Mouse (Mus musculus) cerebellum, adult 18-20 months (tissue): ENCODE results near the gene Cdkn1c.

Experiments used
- DNase-seq, 2 experiments: peaks; one replicate each; pipeline ENCODE4 v3.0.0; 2021

The Cdkn1c gene

GRCm38 (mm10) chr7:143473347-143474101 is 12.7 kb upstream of the Cdkn1c start, which contains the start of gene Slc22a18:
Slc22a18 (plus strand) TSS chr7:143473736.
- DNase-seq: no peak

GRCm38 (mm10) chr7:143469946-143470345 is 9.1 kb upstream of the Cdkn1c start:
- DNase-seq: peak; percentile 66 to 72

- no peak for DNase-seq
Observed at GRCm38 (mm10) chr7:143467714-143468113, 6.9 kb upstream of the Cdkn1c start.

- DNase-seq: peak; percentile 61 to 83
Observed at GRCm38 (mm10) chr7:143466099-143466677, 5.3 kb upstream of the Cdkn1c start.

- DNase-seq: peak in 1 of 2 experiments; percentile 20
Observed at GRCm38 (mm10) chr7:143464811-143465560, 4.1 kb upstream of the Cdkn1c start.

- peak; percentile 74 to 83 for DNase-seq
Observed at GRCm38 (mm10) chr7:143463865-143464415, 3.1 kb upstream of the Cdkn1c start.

GRCm38 (mm10) chr7:143462516-143462915 is 1.7 kb upstream of the Cdkn1c start:
- DNase-seq: no peak

- DNase-seq: no peak
Observed at GRCm38 (mm10) chr7:143461920-143462319, 1.1 kb upstream of the Cdkn1c start.

DNA sequence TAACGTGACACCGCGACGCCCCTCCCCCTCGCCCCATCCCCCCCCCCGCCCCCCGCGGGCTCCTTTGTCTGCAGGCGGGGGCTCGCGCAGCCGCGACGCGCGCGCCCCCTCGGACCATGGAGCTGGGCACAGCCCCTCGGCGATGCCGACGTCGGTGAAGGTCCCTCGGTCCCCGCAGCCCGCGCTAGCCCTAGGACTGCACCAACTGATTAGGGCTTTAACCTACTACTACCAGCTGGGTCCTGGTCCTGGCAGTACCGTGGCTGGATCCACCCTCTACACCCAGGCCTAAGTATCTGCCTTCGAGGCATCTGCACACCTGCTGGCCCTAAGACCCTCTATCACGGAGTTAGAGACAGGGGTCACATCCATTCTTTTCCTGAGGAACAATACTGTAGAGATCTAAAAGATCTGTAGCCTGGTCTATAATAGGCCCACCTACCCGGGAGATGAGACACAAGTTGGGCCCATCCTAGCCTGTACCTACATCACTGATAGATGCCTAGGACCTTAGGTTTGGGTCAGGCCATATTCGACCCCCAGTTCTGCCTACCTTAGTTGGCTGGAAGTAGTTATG is 532 bp upstream of the Cdkn1c start:
- DNase-seq: no peak

DNA sequence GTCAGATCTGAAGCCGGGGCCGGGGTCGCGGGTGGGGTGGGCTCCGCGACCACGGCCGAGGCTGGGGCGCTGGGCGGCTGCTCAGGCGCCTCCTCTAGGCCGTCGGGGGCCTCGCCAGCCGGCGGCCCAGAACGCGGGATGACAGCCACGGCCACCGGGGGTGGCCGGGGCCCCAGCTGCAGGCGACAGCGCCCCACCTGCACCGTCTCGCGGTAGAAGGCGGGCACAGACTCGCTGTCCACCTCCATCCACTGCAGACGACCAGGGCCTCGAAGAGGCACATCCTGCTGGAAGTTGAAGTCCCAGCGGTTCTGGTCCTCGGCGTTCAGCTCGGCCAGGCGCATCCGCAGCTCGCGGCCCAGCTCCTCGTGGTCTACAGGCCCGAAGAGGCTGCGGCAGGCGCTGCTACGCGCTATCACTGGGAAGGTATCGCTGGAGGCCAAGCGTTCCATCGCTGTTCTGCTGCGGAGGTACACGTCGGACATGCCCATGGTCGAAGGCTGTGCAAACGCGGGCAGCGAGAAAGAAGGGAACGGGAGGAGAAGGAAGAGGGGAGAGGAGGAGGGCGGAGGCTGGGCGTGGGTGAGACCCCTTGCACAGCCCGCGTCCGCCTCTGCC is 524 bp downstream of the Cdkn1c start:
- DNase-seq: no peak

DNA sequence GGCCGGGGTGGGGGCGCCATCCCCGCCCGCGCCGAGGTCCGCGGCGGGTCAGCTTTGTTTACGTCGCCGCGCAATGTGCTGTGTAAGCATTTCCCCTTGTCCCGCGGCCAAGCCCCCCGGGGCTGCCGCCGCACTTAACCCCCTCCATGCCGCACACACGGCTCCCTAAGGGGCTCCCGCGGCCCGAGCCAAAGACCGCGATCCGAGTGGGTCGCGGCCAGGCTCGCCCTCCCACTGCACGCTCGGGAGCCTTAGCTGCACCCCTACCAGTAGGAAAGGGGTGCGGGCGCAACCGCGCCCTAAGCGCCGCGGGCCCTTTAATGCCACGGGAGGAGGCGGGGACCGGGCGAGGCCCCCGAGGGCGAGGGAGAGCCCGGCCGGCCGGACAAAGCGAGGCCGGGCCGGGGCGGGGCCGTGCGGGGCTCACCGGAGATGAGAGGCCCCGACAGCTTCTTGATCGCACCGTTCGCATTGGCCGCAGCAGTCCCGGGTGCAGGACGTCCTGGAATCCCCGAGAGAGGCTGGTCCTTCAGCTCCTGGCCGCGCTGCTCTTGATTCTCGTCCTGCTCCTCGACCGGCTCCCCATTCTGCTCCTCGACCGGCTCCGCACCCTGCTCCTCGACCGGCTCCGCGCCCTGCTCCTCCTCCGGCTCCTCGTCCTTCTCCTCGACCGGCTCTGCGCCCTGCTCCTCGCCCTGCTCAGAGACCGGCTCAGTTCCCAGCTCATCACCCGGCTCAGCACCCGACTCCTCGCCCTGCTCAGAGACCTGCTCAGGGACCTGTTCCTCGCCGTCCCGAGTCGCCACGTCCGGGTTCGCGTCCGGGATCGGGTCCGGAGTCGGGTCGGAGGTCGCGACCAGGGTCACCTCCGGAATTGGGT is 1.3 kb downstream of the Cdkn1c start:
- DNase-seq: no peak

DNA sequence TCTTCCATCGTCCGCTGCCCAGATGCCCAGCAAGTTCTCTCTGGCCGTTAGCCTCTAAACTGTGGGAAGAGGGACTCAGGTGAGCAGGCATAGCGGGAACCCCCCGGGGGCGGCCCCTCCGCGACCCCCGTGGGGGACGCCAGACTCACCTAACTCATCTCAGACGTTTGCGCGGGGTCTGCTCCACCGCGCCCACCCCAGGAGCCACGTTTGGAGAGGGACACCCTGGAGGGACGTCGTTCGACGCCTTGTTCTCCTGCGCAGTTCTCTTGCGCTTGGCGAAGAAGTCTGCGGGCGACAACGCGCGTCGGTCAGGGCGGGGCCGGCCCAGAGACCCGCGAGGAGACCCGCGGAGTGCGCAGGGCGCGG is 1.9 kb downstream of the Cdkn1c start:
- DNase-seq: no peak

GRCm38 (mm10) chr7:143447130-143447529 is 13.7 kb downstream of the Cdkn1c start:
- peak; percentile 84 to 89 for DNase-seq

- DNase-seq: no peak
Observed at GRCm38 (mm10) chr7:143445651-143446460, 15.0 kb downstream of the Cdkn1c start.

DNA sequence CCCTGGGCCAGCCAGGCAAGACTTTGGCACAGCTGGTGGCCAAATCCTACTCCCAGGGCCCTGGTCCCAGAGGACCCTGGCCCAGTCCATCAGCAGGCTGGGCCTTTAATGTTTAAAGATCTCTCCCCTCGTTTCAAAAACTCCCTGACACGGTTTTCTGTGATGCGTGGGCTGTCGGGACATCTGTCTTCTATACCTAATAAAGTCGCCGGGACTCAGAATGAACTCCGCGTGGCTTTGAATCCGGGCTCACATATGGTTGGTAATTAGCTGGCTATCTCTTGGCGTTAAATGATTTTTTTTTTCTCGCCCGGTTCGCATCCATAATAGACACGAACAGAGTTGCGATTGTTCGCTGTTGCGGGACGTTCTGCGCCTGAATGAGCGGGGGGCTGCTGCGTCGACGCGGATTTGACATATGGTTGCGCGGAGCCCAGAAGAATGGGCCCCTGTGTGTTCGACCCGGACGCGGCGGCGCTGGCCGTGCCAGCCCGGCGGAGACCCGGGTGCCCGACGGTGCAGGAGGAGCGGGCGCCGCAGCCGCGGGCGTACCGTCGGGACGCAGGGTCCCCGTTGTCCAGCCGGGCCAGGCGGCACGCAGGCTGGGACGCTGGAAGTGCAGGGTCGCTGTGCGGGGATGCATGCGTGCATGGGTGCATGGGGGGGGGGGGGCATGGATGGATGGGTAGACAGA is 15.7 kb downstream of the Cdkn1c start:
- no peak for DNase-seq

- DNase-seq: no peak
Observed at GRCm38 (mm10) chr7:143444580-143444954, 16.3 kb downstream of the Cdkn1c start.

GRCm38 (mm10) chr7:143438965-143439364 is 21.9 kb downstream of the Cdkn1c start:
- DNase-seq: no peak

DNA sequence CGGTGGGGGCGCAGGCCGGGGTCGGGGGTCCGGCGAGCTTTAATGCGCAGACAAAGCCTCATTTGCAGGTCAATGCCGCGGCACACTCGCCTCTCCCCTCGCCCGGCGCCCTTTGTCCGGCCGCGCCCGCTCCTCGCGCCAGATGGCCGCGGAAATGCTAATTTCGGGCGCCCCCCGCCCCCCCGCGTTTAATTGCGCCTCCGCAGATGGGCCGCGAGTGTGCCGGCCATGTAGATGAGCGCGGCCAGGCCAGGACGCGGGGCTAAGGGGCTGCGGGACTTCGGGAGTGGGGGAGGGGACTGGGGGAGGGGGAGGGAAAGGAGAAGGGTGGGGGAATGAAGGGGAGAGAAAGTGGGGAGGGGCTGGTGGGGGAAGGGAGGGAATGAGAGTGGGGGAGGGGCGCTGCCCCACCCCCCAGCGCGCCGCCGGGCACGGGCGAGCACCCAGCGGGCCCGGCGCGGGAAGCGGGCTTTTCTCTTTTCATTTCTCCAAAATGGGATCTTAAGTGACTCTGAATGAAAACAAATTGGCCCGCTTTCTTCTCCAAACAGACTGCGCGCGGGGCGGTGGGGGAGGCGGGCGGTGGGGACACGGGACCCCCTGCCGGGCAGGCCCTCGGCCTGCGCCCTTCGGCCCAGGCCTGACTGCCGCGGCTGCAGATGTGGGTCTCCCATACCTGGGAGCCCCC is 22.8 kb downstream of the Cdkn1c start:
- no peak for DNase-seq

GRCm38 (mm10) chr7:143437231-143437893 is 23.5 kb downstream of the Cdkn1c start:
- no peak for DNase-seq
